Mouse (Mus musculus) liver, embryonic 14.5 days (tissue): ENCODE measurements around the gene Relch. TPM values are rescaled to one million over a fixed set of nuclear protein-coding genes. Genes with fewer than 3 reads are reported as not detected.

Experiments
- ATAC-seq: fragments of 200-750 bp; cut with Nextera tagmentation; 2 replicates; pipeline ENCODE4 v1.8.0; 2017; ENCODE audit warnings: moderate number of reproducible peaks, mild to moderate bottlenecking, moderate library complexity; ENCODE audit not compliant: insufficient read depth
- DNase-seq, 3 experiments: peaks; one replicate each; pipeline ENCODE4 v3.0.0-alpha.2; 2012 to 2013; ENCODE audit warnings: low read depth in 3 of 3, low spot score in 3 of 3
- H3K27ac ChIP-seq: fragments of 300-500 bp; sonication (generic); 2 replicates; pipeline ENCODE4 v1.5.1; 2014; ENCODE audit warnings: moderate library complexity, mild to moderate bottlenecking, control low read depth, inconsistent platforms
- H3K27me3 ChIP-seq: fragments of 300-500 bp; sonication (generic); 2 replicates; pipeline ENCODE4 v1.6.1; 2014; ENCODE audit warnings: mild to moderate bottlenecking, low read length, moderate library complexity; ENCODE audit not compliant: control insufficient read depth, insufficient read depth
- H3K36me3 ChIP-seq: fragments of 300-500 bp; sonication (generic); replicated peaks from 2 replicates; pipeline ENCODE4 v1.6.1; 2014; ENCODE audit warnings: low read depth; ENCODE audit not compliant: control insufficient read depth, insufficient read depth
- H3K4me1 ChIP-seq, 2 experiments: fragments of 200-500 bp in 1 of 2; fragments of 300-500 bp in 1 of 2; sonication (generic) in 1 of 2; replicated peaks; 2 replicates each; pipeline ENCODE4 v1.6.1; 2012 to 2014; ENCODE audit warnings: antibody characterized with exemption in 1 of 2, inconsistent platforms in 1 of 2, low read length in 1 of 2; ENCODE audit not compliant: control insufficient read depth in 2 of 2, insufficient read depth in 2 of 2
- H3K4me2 ChIP-seq: fragments of 300-500 bp; sonication (generic); 2 replicates; pipeline ENCODE4 v1.6.1; 2014; ENCODE audit warnings: low read depth, mild to moderate bottlenecking, control low read depth, moderate library complexity
- H3K4me3 ChIP-seq, 2 experiments: fragments of 200-500 bp in 1 of 2; fragments of 300-500 bp in 1 of 2; sonication (generic) in 1 of 2; 2 replicates each; pipeline ENCODE4 v1.5.1; 2012 to 2014; ENCODE audit warnings: low read depth in 2 of 2, low read length in 2 of 2, mild to moderate bottlenecking in 2 of 2, control low read depth in 1 of 2, inconsistent platforms in 1 of 2, moderate library complexity in 1 of 2; ENCODE audit not compliant: insufficient read depth in 1 of 2
- H3K9ac ChIP-seq: fragments of 300-500 bp; sonication (generic); replicated peaks from 2 replicates; pipeline ENCODE4 v1.6.1; 2014; ENCODE audit warnings: mild to moderate bottlenecking, control low read depth, moderate library complexity
- H3K9me3 ChIP-seq: fragments of 300-500 bp; sonication (generic); 2 replicates; pipeline ENCODE4 v1.6.1; 2016; ENCODE audit warnings: low read length, mixed read lengths; ENCODE audit not compliant: control insufficient read depth
- CTCF ChIP-seq: IDR thresholded peaks from 2 replicates; pipeline ENCODE4 v1.5.1; 2016; ENCODE audit warnings: antibody characterized with exemption, low read depth, control low read depth
- EP300 ChIP-seq: IDR thresholded peaks from 2 replicates; pipeline ENCODE4 v1.6.1; 2016; ENCODE audit warnings: antibody characterized with exemption, low read depth
- WGBS: fragments of 180-500 bp; shearing (Covaris S2); extraction: QIAGEN DNeasy Blood & Tissue Kit; methylation state at CpG from one replicate; pipeline ENCODE4 v1.1.7; 2014; ENCODE audit not compliant: insufficient replicate concordance; 5-methylcytosine and 5-hydroxymethylcytosine counted together
- polyA plus RNA-seq, 2 experiments: library from polyadenylated mRNA; depleted of rRNA in 1 of 2; stranded (reverse) in 1 of 2; unstranded in 1 of 2; fragments of >200 nt; fragmentation: Nextera tagmentation in 1 of 2; extraction: Ambion mirVana in 1 of 2; gene quantifications; 2 replicates each; pipeline versions ENCODE4 v1.2.1 to v1.2.3; 2012 to 2014

Relch gene
- polyA plus RNA-seq, 2 experiments, result 7.2 to 9.0 TPM

DNA sequence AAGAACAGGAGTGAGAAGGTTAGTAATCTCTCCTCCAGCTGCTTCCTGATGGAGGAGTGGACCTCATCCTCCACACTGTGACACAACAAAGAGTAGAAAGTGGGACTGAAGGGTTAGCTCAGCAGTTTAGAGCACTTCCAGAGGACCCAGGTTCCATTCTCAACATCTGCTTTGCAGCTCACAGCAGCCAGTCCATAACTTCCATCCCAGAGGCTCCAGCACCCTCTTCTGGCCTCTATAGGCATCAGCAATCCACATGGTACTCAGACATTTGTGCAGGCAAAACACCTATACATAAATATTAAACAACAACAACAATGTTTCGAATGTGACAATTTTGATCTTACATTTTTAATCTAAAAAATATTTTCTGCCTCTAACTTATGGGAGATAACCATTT, 16.9 kb downstream of the Relch start:
- H3K4me1 ChIP-seq, result no peaks in the 10 kb centered on the region
- H3K27ac ChIP-seq, result no peak overlapping the region
- no peaks in the 10 kb centered on the region for H3K27me3 ChIP-seq
- no peaks in the 10 kb centered on the region for H3K9me3 ChIP-seq
- no peak for TF ChIP-seq EP300
- TF ChIP-seq CTCF, result peak; percentile 67
- WGBS, result 66% methylated on average over 1 of the region's 1 CpGs
- no peak overlapping the region for H3K4me2 ChIP-seq
- ATAC-seq, result no peak
- H3K36me3 ChIP-seq, result no peaks in the 10 kb centered on the region; the same call in 1 of the 2 replicates
- no peak overlapping the region for H3K4me3 ChIP-seq
- DNase-seq, result peak in 2 of 3 experiments; percentile 17 to 25
- no peak overlapping the region for H3K9ac ChIP-seq

DNA sequence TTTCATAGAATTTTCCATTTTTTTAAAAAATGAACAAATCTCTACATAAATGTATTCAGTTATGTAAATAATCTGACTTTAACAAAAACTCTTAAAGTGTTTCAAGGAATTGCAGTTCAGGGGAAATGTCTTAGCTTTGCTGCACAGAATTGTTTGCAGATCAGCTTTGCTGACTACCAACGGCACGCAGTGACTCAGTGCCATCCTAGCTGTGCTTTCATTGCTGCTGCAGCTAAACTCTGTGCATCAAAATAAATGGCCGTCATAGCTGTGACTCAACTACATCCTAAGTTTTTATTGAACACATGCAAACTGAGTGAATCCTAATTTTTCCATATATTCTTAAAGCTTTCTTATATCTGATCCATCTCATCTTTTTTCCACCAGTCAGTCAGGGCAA, 21.8 kb downstream of the Relch start:
- Histone ChIP-seq H3K27ac (no peak overlapping the region), H3K4me2 (no peak overlapping the region), H3K4me3 (no peak overlapping the region), H3K9ac (no peak overlapping the region), H3K36me3 (no peaks in the 10 kb centered on the region), H3K9me3 (no peaks in the 10 kb centered on the region), H3K27me3 (no peaks in the 10 kb centered on the region), H3K4me1 (no peaks in the 10 kb centered on the region)
- WGBS, result 75% methylated on average over 3 of the region's 3 CpGs
- TF ChIP-seq EP300, result no peak
- TF ChIP-seq CTCF, result no peak
- no peak for ATAC-seq
- DNase-seq, result no peak

DNA sequence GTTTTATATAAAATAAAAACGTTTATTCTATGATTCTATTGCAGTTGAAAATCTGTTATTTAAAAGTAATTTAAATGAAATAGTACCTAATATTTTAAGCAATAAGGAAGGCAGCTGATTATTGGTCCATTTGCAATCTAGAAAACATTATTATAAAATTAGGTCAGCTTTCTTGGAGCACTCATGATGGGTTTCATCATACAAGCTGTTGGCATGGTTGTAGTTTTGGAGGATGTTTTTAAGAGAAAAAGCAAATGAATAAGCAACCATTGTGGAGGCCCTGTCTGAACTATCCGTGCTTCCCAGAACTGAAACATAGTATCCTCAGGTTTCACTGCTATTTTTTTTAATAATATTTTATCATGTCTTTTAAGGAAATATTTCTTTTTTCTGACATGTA, 31.9 kb downstream of the Relch start:
- 63% methylated on average over 2 of the region's 2 CpGs for WGBS
- Histone ChIP-seq H3K4me2 (no peak overlapping the region), H3K9ac (no peak overlapping the region), H3K36me3 (no peaks in the 10 kb centered on the region), H3K4me3 (no peak overlapping the region), H3K9me3 (no peaks in the 10 kb centered on the region), H3K27ac (no peak overlapping the region), H3K4me1 (no peaks in the 10 kb centered on the region), H3K27me3 (no peaks in the 10 kb centered on the region)
- DNase-seq (no peak), ATAC-seq (no peak)
- TF ChIP-seq EP300, result no peak
- TF ChIP-seq CTCF, result no peak

DNA sequence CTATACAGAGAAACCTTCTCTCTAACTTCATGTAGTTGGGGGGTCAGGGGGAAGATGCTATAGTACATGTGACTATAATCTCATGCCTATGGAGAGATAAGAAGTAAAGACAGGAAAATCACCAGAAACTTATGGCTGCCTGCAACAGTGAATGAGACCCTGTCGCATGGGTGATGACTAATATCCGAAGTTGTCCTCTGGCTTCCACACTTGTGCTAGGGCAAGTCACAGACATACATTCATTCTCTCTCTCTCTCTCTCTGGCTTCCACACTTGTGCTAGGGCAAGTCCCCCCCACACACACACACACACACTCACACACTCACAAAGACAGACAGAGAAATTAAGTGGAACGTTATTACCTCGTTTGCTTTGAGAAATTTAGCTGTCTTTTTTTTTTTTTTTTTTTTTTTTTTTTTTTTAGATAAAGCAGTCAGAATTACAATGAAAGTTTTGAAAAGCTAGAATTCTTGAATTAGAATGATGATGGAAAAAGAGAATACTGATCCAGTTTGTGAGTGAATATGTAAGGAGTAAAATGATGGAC, 37.4 kb downstream of the Relch start:
- Histone ChIP-seq H3K4me3 (no peak overlapping the region), H3K9ac (no peak overlapping the region), H3K9me3 (no peaks in the 10 kb centered on the region), H3K36me3 (0 out of 2 replicates have a peak, but pooled peaks cover 2% of the 10 kb centered on the region), H3K4me2 (no peak overlapping the region), H3K27ac (no peak overlapping the region), H3K4me1 (no peaks in the 10 kb centered on the region), H3K27me3 (no peaks in the 10 kb centered on the region)
- no peak for ATAC-seq
- TF ChIP-seq EP300 (no peak), CTCF (no peak)
- WGBS, result 76% methylated on average over 4 of the region's 4 CpGs
- DNase-seq, result no peak

DNA sequence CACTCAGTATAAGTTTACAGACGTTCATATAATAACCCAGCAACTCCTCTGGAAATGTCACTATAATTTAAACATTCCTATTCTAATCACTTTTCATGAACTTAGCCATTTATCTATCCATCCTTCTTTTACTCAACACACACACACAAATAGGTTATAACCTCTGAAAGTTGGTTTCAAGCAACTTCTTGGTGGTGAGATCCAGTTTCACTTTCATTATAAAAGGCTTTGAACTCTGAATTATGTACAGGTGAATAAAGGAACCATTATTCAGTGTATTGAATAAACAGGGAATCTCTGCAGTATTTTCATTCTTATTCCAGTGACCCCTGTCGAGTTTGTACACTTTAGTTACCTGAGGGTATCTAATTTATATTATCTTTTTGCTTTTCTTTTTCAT, 45.8 kb downstream of the Relch start:
- DNase-seq (no peak), ATAC-seq (no peak)

More for the DNA sequence above, 45.8 kb downstream of the Relch start:
- H3K9ac ChIP-seq, result no peak overlapping the region
- no peaks in the 10 kb centered on the region for H3K9me3 ChIP-seq
- no peaks in the 10 kb centered on the region for H3K27me3 ChIP-seq
- no peak overlapping the region for H3K4me3 ChIP-seq
- no peak overlapping the region for H3K4me2 ChIP-seq
- no peaks in the 10 kb centered on the region; the same call in 1 of the 2 replicates for H3K36me3 ChIP-seq
- no peaks in the 10 kb centered on the region for H3K4me1 ChIP-seq
- 65% methylated on average over 2 of the region's 2 CpGs for WGBS
- no peak overlapping the region for H3K27ac ChIP-seq
- TF ChIP-seq EP300 (no peak), CTCF (no peak)
